16 mouse cellular contexts compared by ENCODE assay signal in genomic region chr1:179586430-179587095, GRCm38 (mm10). TPM values are rescaled to one million over a fixed set of nuclear protein-coding genes. Genes with fewer than 3 reads are reported as not detected.
DNase-seq lines count a peak whose midpoint lies in the region; ATAC-seq and TF ChIP-seq lines count a peak whose summit lies in the region.
"Had no signal": no experiment of that assay in that cellular context is flagged by ENCODE, and none has a peak within 500 bp of the region (broad histone marks: within the 10 kb centered on the region; RNA-seq: fewer than 3 reads in every experiment).

No protein-coding gene starts in this region.

- H3K36me3 ChIP-seq in embryonic facial prominence, embryonic 14.5 days (ENCODE audit: control insufficient read depth, insufficient read depth, low read length): no peaks in the 10 kb centered on the region
- H3K36me3 ChIP-seq in liver, postnatal 0 days (replicated peaks; ENCODE audit: insufficient read depth, low read length): no peaks in the 10 kb centered on the region
- H3K36me3 ChIP-seq: limb, embryonic 10.5 days; lung, embryonic 15.5 days had no signal

- no peak overlapping the region; the same call in 1 of the 2 replicates for H3K4me2 ChIP-seq in embryonic facial prominence, embryonic 14.5 days (ENCODE audit: low read depth, low read length)
- H3K4me2 ChIP-seq in liver, postnatal 0 days (ENCODE audit: low read depth, low read length): no peak overlapping the region
- H3K4me2 ChIP-seq: lung, embryonic 15.5 days had no signal

- ATAC-seq in embryonic facial prominence, embryonic 14.5 days (ENCODE audit: low read depth): peak; percentile 44; the same call in 1 of the 2 replicates
- ATAC-seq in liver, postnatal 0 days: peak; percentile 90
- ATAC-seq: forebrain, postnatal 0 days; hindbrain, postnatal 0 days had no signal

- intact Hi-C loops in gastrocnemius, adult 2 months (cut with DNase I): loop anchor here (5.0 kb wide), 1 partner anchor 34 kb away; no protein-coding TSS in a partner anchor

- peak overlapping the region; percentile 1; the same call in 1 of the 2 replicates for H3K4me3 ChIP-seq in gastrocnemius, adult 2 months
- no peak overlapping the region for H3K4me3 ChIP-seq in embryonic facial prominence, embryonic 14.5 days (ENCODE audit: low read depth, low read length)
- no peak overlapping the region for H3K4me3 ChIP-seq in liver, postnatal 0 days (ENCODE audit: low read depth, low read length)
- H3K4me3 ChIP-seq: limb, embryonic 10.5 days; lung, embryonic 15.5 days had no signal

- H3K27ac ChIP-seq in gastrocnemius, adult 2 months: peak overlapping the region; percentile 87
- no peak overlapping the region for H3K27ac ChIP-seq in embryonic facial prominence, embryonic 14.5 days (replicated peaks; ENCODE audit: low read depth, low read length)
- H3K27ac ChIP-seq in liver, postnatal 0 days (ENCODE audit: low read depth): no peak overlapping the region
- H3K27ac ChIP-seq: limb, embryonic 10.5 days; lung, embryonic 15.5 days had no signal

- 27% methylated on average over 3 of the region's 3 CpGs for WGBS in embryonic facial prominence, embryonic 14.5 days
- WGBS in liver, postnatal 0 days (ENCODE audit: insufficient replicate concordance): 50% methylated on average over 3 of the region's 3 CpGs

- no peaks in the 10 kb centered on the region for H3K9me3 ChIP-seq in embryonic facial prominence, embryonic 14.5 days (ENCODE audit: control insufficient read depth, low read length)
- no peaks in the 10 kb centered on the region for H3K9me3 ChIP-seq in liver, postnatal 0 days (ENCODE audit: low read length)
- H3K9me3 ChIP-seq: limb, embryonic 10.5 days; lung, embryonic 15.5 days had no signal

- no peak for TF ChIP-seq EP300 in liver, postnatal 0 days (IDR thresholded peaks at IDR 0.05; ENCODE audit: low read depth)

- no peak for TF ChIP-seq CTCF in gastrocnemius, adult 2 months (IDR thresholded peaks at IDR 0.05)
- no peak for TF ChIP-seq CTCF in liver, postnatal 0 days (IDR thresholded peaks at IDR 0.05; ENCODE audit: low read depth)

- H3K9ac ChIP-seq in embryonic facial prominence, embryonic 14.5 days (ENCODE audit: low read depth, low read length): no peak overlapping the region
- no peak overlapping the region for H3K9ac ChIP-seq in liver, postnatal 0 days (replicated peaks)
- H3K9ac ChIP-seq: forebrain, postnatal 0 days; lung, embryonic 15.5 days had no signal

- no peak for DNase-seq in gastrocnemius, adult 2 months
- DNase-seq in gastrocnemius, adult 8-10 months (ENCODE audit: low spot score in 2 of 2): no peak
- peak; percentile 73 for DNase-seq in kidney, adult 9 months
- no peak for DNase-seq in kidney, postnatal 10 days
- no peak for DNase-seq in embryonic facial prominence, embryonic 14.5 days (ENCODE audit: low spot score)
- peak; percentile 24 for DNase-seq in liver, postnatal 0 days
- no peak for DNase-seq in lung, postnatal 25 days (ENCODE audit: low spot score)
- no peak for DNase-seq in gastrocnemius, postnatal 4 days (ENCODE audit: low spot score in 2 of 2)
- DNase-seq: adrenal gland, postnatal 25 days; B cell, adult 2 months; cerebellum, postnatal 36 days; forebrain, postnatal 0 days; spleen, adult 18-20 months had no signal

- peaks cover 11% of the 10 kb centered on the region; the same call in 1 of the 2 replicates for H3K4me1 ChIP-seq in embryonic facial prominence, embryonic 14.5 days (ENCODE audit: control insufficient read depth, insufficient read depth, low read length)
- H3K4me1 ChIP-seq in liver, postnatal 0 days (ENCODE audit: insufficient read depth): peaks cover 18% of the 10 kb centered on the region

- no peaks in the 10 kb centered on the region for H3K27me3 ChIP-seq in embryonic facial prominence, embryonic 14.5 days (replicated peaks; ENCODE audit: control insufficient read depth, insufficient read depth, low read length)
- no peaks in the 10 kb centered on the region for H3K27me3 ChIP-seq in liver, postnatal 0 days (ENCODE audit: insufficient read depth, low read length)
- H3K27me3 ChIP-seq: lung, embryonic 15.5 days had no signal

RNA-seq across cellular contexts. Expression of gene Cnst, which starts 40.4 kb away (rescaled TPM):
- total RNA-seq in gastrocnemius, adult 2 months (2021): 10 to 100 TPM; 34.7 to 40.0 TPM
- total RNA-seq in gastrocnemius, adult 8-10 months (2022): 10 to 100 TPM; 29.5 to 38.6 (median 33.9) TPM
- polyA plus RNA-seq in embryonic facial prominence, embryonic 14.5 days (2014; fragmentation: Nextera tagmentation; extraction: Ambion mirVana): 15.8 and 18.7 TPM in 2 replicates
- 5.0 and 5.8 TPM in 2 replicates for polyA plus RNA-seq in liver, postnatal 0 days (2015; fragmentation: Nextera tagmentation; extraction: Ambion mirVana)
- total RNA-seq in gastrocnemius, postnatal 4 days (2021): 10 to 100 TPM; 33.5 to 36.4 TPM

RNA-seq across cellular contexts. Expression of gene Tfb2m, which starts 40.5 kb away (rescaled TPM):
- total RNA-seq in gastrocnemius, adult 2 months (2021): 10 to 100 TPM; 39.8 to 41.5 TPM
- total RNA-seq in gastrocnemius, adult 8-10 months (2022): 10 to 100 TPM; 43.9 to 55.9 (median 46.5) TPM
- polyA plus RNA-seq in embryonic facial prominence, embryonic 14.5 days (2014; fragmentation: Nextera tagmentation; extraction: Ambion mirVana): 26.7 and 29.6 TPM in 2 replicates
- polyA plus RNA-seq in liver, postnatal 0 days (2015; fragmentation: Nextera tagmentation; extraction: Ambion mirVana): 16.3 and 17.6 TPM in 2 replicates
- 10 to 100 TPM; 16.1 to 19.5 TPM for total RNA-seq in gastrocnemius, postnatal 4 days (2021)

Comparison
In these comparisons a context has a peak if more than half of its experiments do, and no peak if none do; other contexts are left out.
1. DNase-seq: peak in kidney, adult 9 months (single experiment) and liver, postnatal 0 days (single experiment); none in gastrocnemius, adult 2 months (single experiment), gastrocnemius, adult 8-10 months (0 of 2), kidney, postnatal 10 days (single experiment), embryonic facial prominence, embryonic 14.5 days (single experiment), lung, postnatal 25 days (single experiment) and gastrocnemius, postnatal 4 days (0 of 2).